Mouse (Mus musculus): ENCODE measurements around the gene Polr3b. TPM values are rescaled to one million over a fixed set of nuclear protein-coding genes. Genes with fewer than 3 reads are reported as not detected.

The Polr3b gene
- polyA plus RNA-seq, 1 experiment from 2014 or later = 21.7 TPM

GRCm38 (mm10) chr10:84604335-84604734 is 17.8 kb upstream of the Polr3b start:
- Histone ChIP-seq H3K36me3 (ENCODE audit: control insufficient read depth, insufficient read depth, low read length) (no peaks in the 10 kb centered on the region), H3K9ac (ENCODE audit: low read depth, low read length) (no peak overlapping the region), H3K4me1 (ENCODE audit: control insufficient read depth, insufficient read depth, low read length) (no peaks in the 10 kb centered on the region), H3K27me3 (ENCODE audit: control insufficient read depth, insufficient read depth, low read length) (no peaks in the 10 kb centered on the region), H3K9me3 (ENCODE audit: control insufficient read depth, low read length) (no peaks in the 10 kb centered on the region), H3K27ac (ENCODE audit: low read depth, low read length) (no peak overlapping the region), H3K4me3 (ENCODE audit: low read length) (no peak overlapping the region), H3K4me2 (replicated peaks; ENCODE audit: low read depth, low read length) (no peak overlapping the region)
- no peak for ATAC-seq (ENCODE audit: low FRiP score, low TSS enrichment)
- 73% methylated on average over 1 of the region's 1 CpGs for WGBS

DNA sequence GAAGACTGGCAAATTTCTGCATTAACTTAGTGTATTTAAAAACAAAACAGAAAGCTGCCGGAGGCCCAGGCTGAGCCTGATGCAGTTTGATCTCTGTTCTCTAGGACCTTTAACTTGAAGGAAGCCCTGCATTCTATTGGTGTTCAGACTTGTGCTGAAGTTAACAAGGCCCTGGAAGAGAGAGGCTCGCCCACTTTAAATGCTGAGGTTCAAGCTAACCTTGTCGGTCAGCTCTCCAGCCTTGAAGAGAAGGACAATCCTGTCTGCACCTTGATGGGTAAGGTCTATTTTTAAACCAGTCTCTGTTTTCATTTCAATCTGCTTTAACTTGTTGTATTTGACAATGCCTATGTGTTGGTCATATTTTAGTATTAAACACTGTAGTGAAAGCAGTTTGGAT is 13.7 kb upstream of the Polr3b start:
- Histone ChIP-seq H3K4me1 (ENCODE audit: control insufficient read depth, insufficient read depth, low read length) (no peaks in the 10 kb centered on the region), H3K4me2 (replicated peaks; ENCODE audit: low read depth, low read length) (no peak overlapping the region), H3K4me3 (ENCODE audit: low read length) (no peak overlapping the region), H3K9ac (ENCODE audit: low read depth, low read length) (no peak overlapping the region), H3K27ac (ENCODE audit: low read depth, low read length) (no peak overlapping the region), H3K9me3 (ENCODE audit: control insufficient read depth, low read length) (no peaks in the 10 kb centered on the region), H3K27me3 (ENCODE audit: control insufficient read depth, insufficient read depth, low read length) (no peaks in the 10 kb centered on the region), H3K36me3 (ENCODE audit: control insufficient read depth, insufficient read depth, low read length) (no peaks in the 10 kb centered on the region)
- 83% methylated on average over 3 of the region's 3 CpGs for WGBS
- ATAC-seq (ENCODE audit: low FRiP score, low TSS enrichment) = no peak

DNA sequence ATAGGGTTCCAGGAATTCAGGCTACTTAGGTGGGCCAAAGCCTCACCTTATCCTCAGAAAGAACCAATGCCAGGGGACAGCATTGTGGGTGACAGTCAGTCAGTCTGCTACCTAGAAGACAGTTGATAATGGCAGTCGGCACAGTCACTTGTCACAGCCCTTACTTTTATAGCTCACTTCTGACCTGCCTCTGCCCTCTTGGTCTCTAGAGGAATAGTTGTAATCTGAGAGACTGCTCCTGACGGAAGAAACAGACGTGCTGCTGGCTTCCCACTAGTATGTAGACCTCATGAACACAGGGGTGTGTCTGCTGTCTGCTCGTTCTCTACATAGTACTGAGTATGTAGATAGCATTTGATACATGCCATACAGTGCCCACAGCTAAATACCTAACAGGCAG is 11.8 kb upstream of the Polr3b start:
- WGBS = 19% methylated on average over 4 of the region's 4 CpGs
- no peak overlapping the region for H3K4me2 ChIP-seq (replicated peaks; ENCODE audit: low read depth, low read length)
- H3K9ac ChIP-seq (ENCODE audit: low read depth, low read length) = no peak overlapping the region
- no peak overlapping the region for H3K4me3 ChIP-seq (ENCODE audit: low read length)
- H3K36me3 ChIP-seq (ENCODE audit: control insufficient read depth, insufficient read depth, low read length) = no peaks in the 10 kb centered on the region
- ATAC-seq (ENCODE audit: low FRiP score, low TSS enrichment) = no peak
- H3K9me3 ChIP-seq (ENCODE audit: control insufficient read depth, low read length) = no peaks in the 10 kb centered on the region
- H3K27ac ChIP-seq (ENCODE audit: low read depth, low read length) = no peak overlapping the region
- H3K27me3 ChIP-seq (ENCODE audit: control insufficient read depth, insufficient read depth, low read length) = no peaks in the 10 kb centered on the region
- no peaks in the 10 kb centered on the region for H3K4me1 ChIP-seq (ENCODE audit: control insufficient read depth, insufficient read depth, low read length)

DNA sequence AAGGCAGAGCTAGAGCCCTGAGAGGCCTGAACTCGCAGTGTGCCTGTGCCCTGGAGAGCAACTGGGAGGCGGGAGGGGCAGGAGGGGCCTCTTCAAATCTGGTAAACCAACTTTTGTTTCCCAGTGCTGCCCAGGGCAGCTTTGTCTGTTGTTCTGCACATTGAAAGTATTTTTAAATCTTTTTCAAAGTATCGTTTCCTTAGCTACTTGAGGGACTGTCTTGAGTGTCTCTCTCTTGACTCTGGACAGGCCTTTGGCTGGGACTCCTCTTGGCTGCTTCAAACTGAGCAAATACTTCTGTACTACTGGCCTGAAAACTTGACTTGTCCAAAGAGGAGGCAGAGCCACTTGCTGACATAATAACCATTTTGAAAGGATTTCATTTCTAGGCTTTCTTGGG is 11.3 kb upstream of the Polr3b start:
- WGBS = 52% methylated on average over 3 of the region's 3 CpGs
- Histone ChIP-seq H3K36me3 (ENCODE audit: control insufficient read depth, insufficient read depth, low read length) (no peaks in the 10 kb centered on the region), H3K9ac (ENCODE audit: low read depth, low read length) (no peak overlapping the region), H3K4me3 (ENCODE audit: low read length) (no peak overlapping the region), H3K4me2 (replicated peaks; ENCODE audit: low read depth, low read length) (no peak overlapping the region), H3K9me3 (ENCODE audit: control insufficient read depth, low read length) (no peaks in the 10 kb centered on the region), H3K27me3 (ENCODE audit: control insufficient read depth, insufficient read depth, low read length) (no peaks in the 10 kb centered on the region), H3K27ac (ENCODE audit: low read depth, low read length) (no peak overlapping the region), H3K4me1 (ENCODE audit: control insufficient read depth, insufficient read depth, low read length) (no peaks in the 10 kb centered on the region)
- ATAC-seq (ENCODE audit: low FRiP score, low TSS enrichment) = no peak

- Histone ChIP-seq H3K9me3 (ENCODE audit: control insufficient read depth, low read length) (no peaks in the 10 kb centered on the region), H3K36me3 (ENCODE audit: control insufficient read depth, insufficient read depth, low read length) (no peaks in the 10 kb centered on the region), H3K4me1 (ENCODE audit: control insufficient read depth, insufficient read depth, low read length) (no peaks in the 10 kb centered on the region), H3K27ac (ENCODE audit: low read depth, low read length) (no peak overlapping the region), H3K4me2 (replicated peaks; ENCODE audit: low read depth, low read length) (no peak overlapping the region), H3K9ac (ENCODE audit: low read depth, low read length) (no peak overlapping the region), H3K4me3 (ENCODE audit: low read length) (no peak overlapping the region), H3K27me3 (ENCODE audit: control insufficient read depth, insufficient read depth, low read length) (no peaks in the 10 kb centered on the region)
- WGBS = 82% methylated on average over 3 of the region's 3 CpGs
- ATAC-seq (ENCODE audit: low FRiP score, low TSS enrichment) = no peak
These were observed 10.4 kb upstream of the Polr3b start for GRCm38 (mm10) chr10:84611664-84612063.

DNA sequence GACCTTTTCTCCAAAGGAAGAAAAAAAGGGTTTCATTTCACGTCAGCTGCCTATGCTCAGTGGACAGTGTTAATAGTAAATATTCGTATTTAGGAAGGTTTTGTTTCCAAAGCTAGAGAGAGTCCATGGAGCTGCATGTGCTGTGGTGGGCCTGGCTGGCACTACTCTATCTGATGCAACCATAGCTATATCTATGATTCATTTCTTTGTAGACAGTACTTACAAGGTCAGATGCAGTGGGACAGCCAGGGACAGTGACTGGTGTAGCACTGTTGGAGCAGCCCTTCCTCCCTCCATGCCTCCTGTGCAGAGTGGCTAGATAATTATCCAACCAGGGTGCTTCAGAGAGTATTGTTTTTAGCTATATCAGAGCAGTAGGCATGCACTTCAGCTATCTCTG is 9.8 kb upstream of the Polr3b start:
- Histone ChIP-seq H3K27ac (ENCODE audit: low read depth, low read length) (no peak overlapping the region), H3K36me3 (ENCODE audit: control insufficient read depth, insufficient read depth, low read length) (no peaks in the 10 kb centered on the region), H3K4me2 (replicated peaks; ENCODE audit: low read depth, low read length) (no peak overlapping the region), H3K4me3 (ENCODE audit: low read length) (no peak overlapping the region), H3K27me3 (ENCODE audit: control insufficient read depth, insufficient read depth, low read length) (no peaks in the 10 kb centered on the region), H3K9me3 (ENCODE audit: control insufficient read depth, low read length) (no peaks in the 10 kb centered on the region), H3K9ac (ENCODE audit: low read depth, low read length) (no peak overlapping the region), H3K4me1 (ENCODE audit: control insufficient read depth, insufficient read depth, low read length) (no peaks in the 10 kb centered on the region)
- 75% methylated on average over 2 of the region's 2 CpGs for WGBS
- ATAC-seq (ENCODE audit: low FRiP score, low TSS enrichment) = no peak

DNA sequence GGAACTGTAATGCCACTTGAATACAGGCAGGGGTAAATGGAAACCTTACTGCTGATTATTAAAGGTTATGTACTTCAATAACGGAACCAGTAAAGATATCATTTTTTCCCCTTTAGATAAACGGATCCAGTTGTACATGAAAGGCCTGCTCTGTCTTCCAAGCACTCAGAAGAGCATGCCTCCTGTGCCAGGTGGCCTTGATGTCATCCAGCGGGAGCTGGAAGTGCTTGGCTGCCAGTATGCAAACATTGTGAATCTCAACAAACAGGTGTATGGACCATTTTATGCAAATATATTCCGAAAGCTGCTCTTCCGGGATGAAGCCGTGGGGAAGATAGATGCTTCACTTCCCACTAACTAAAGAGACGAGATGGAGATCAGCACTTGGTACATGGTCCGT is 8.7 kb upstream of the Polr3b start:
- no peak overlapping the region for H3K9ac ChIP-seq (ENCODE audit: low read depth, low read length)
- WGBS = 87% methylated on average over 8 of the region's 8 CpGs
- ATAC-seq (ENCODE audit: low FRiP score, low TSS enrichment) = no peak

DNA sequence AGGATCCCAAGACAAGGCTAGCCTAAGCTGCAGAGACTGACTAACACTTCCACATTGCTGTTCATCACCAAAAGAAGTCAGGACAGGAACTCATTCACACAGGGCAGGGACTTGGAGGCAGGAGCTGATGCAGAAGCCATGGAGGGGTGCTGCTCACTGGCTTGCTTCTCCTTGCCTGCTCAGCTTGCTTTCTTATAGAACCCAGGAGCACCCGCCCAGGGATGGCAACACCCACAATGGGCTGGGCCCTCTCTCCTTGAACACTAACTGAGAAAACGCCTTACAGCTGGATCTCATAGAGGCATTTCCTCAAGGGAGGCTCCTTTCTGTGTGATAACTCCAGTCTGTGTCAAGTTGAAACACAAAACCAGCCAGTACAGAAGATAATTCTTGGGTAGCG is 7.0 kb upstream of the Polr3b start:
- Histone ChIP-seq H3K36me3 (ENCODE audit: control insufficient read depth, insufficient read depth, low read length) (no peaks in the 10 kb centered on the region), H3K27me3 (ENCODE audit: control insufficient read depth, insufficient read depth, low read length) (no peaks in the 10 kb centered on the region), H3K9ac (ENCODE audit: low read depth, low read length) (no peak overlapping the region), H3K4me1 (ENCODE audit: control insufficient read depth, insufficient read depth, low read length) (no peaks in the 10 kb centered on the region), H3K27ac (ENCODE audit: low read depth, low read length) (no peak overlapping the region), H3K9me3 (ENCODE audit: control insufficient read depth, low read length) (no peaks in the 10 kb centered on the region), H3K4me2 (replicated peaks; ENCODE audit: low read depth, low read length) (no peak overlapping the region), H3K4me3 (ENCODE audit: low read length) (no peak overlapping the region)
- ATAC-seq (ENCODE audit: low FRiP score, low TSS enrichment) = no peak
- 74% methylated on average over 3 of the region's 3 CpGs for WGBS

More for the DNA sequence above, 8.7 kb upstream of the Polr3b start:
- no peaks in the 10 kb centered on the region for H3K4me1 ChIP-seq (ENCODE audit: control insufficient read depth, insufficient read depth, low read length)
- no peaks in the 10 kb centered on the region for H3K36me3 ChIP-seq (ENCODE audit: control insufficient read depth, insufficient read depth, low read length)
- no peak overlapping the region for H3K4me3 ChIP-seq (ENCODE audit: low read length)
- H3K4me2 ChIP-seq (replicated peaks; ENCODE audit: low read depth, low read length) = no peak overlapping the region
- no peaks in the 10 kb centered on the region for H3K9me3 ChIP-seq (ENCODE audit: control insufficient read depth, low read length)
- no peaks in the 10 kb centered on the region for H3K27me3 ChIP-seq (ENCODE audit: control insufficient read depth, insufficient read depth, low read length)
- H3K27ac ChIP-seq (ENCODE audit: low read depth, low read length) = no peak overlapping the region

GRCm38 (mm10) chr10:84631182-84631581 is 9.1 kb downstream of the Polr3b start:
- 72% methylated on average over 5 of the region's 5 CpGs for WGBS
- no peak overlapping the region for H3K9ac ChIP-seq (ENCODE audit: low read depth, low read length)
- H3K4me1 ChIP-seq (ENCODE audit: control insufficient read depth, insufficient read depth, low read length) = no peaks in the 10 kb centered on the region
- H3K9me3 ChIP-seq (ENCODE audit: control insufficient read depth, low read length) = no peaks in the 10 kb centered on the region
- H3K27ac ChIP-seq (ENCODE audit: low read depth, low read length) = no peak overlapping the region
- no peak for ATAC-seq (ENCODE audit: low FRiP score, low TSS enrichment)
- no peak overlapping the region for H3K4me2 ChIP-seq (replicated peaks; ENCODE audit: low read depth, low read length)
- H3K36me3 ChIP-seq (ENCODE audit: control insufficient read depth, insufficient read depth, low read length) = peaks cover 47% of the 10 kb centered on the region
- H3K4me3 ChIP-seq (ENCODE audit: low read length) = no peak overlapping the region
- H3K27me3 ChIP-seq (ENCODE audit: control insufficient read depth, insufficient read depth, low read length) = no peaks in the 10 kb centered on the region

DNA sequence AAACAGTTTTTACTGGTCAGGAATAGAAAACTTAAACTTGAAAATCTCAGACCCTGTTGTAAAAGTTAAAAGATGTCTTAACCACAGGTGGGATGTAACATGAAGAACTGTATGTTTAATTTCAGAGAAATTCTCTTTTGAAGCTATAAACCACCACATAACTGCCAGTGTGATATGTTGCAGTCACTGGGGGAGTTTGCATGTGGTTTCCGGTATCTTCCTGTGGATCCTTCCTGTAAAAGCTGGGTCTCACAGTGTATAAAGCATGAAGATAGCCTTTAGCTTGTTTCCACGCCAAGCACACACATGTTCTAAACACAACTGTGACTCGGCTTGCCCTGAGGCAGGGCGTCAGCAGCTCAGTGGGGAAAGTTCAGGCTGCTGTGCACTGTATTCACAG is 9.9 kb downstream of the Polr3b start:
- Histone ChIP-seq H3K9me3 (ENCODE audit: control insufficient read depth, low read length) (no peaks in the 10 kb centered on the region), H3K36me3 (ENCODE audit: control insufficient read depth, insufficient read depth, low read length) (peaks cover 55% of the 10 kb centered on the region), H3K4me3 (ENCODE audit: low read length) (no peak overlapping the region), H3K27ac (ENCODE audit: low read depth, low read length) (no peak overlapping the region), H3K27me3 (ENCODE audit: control insufficient read depth, insufficient read depth, low read length) (no peaks in the 10 kb centered on the region), H3K4me1 (ENCODE audit: control insufficient read depth, insufficient read depth, low read length) (no peaks in the 10 kb centered on the region), H3K9ac (ENCODE audit: low read depth, low read length) (no peak overlapping the region), H3K4me2 (replicated peaks; ENCODE audit: low read depth, low read length) (no peak overlapping the region)
- no peak for ATAC-seq (ENCODE audit: low FRiP score, low TSS enrichment)
- WGBS = 97% methylated on average over 4 of the region's 4 CpGs
